Comparison of ENCODE assay signal across 8 mouse cellular contexts in genomic region chr2:172371258-172371657, GRCm38 (mm10). TPM values are rescaled to one million over a fixed set of nuclear protein-coding genes. Genes with fewer than 3 reads are reported as not detected.
A peak's percentile ranks its signal among the peaks of the same experiment; 100 is the strongest.
DNase-seq lines count a peak whose midpoint lies in the region; ATAC-seq lines count a peak whose summit lies in the region.

No protein-coding gene starts in this region.

- peaks cover 57% of the 10 kb centered on the region for H3K36me3 ChIP-seq in kidney, embryonic 14.5 days (ENCODE audit: control insufficient read depth, insufficient read depth, low read length)
- H3K36me3 ChIP-seq in hindbrain, embryonic 12.5 days: peaks cover 42% of the 10 kb centered on the region
- H3K36me3 ChIP-seq in midbrain, embryonic 13.5 days: peaks cover 44% of the 10 kb centered on the region

- DNase-seq in kidney, postnatal 4 days: no peak
- peak; percentile 29 for DNase-seq in adipocyte (ENCODE audit: low spot score)
- no peak for DNase-seq in right cerebral cortex, postnatal 4 days
- DNase-seq in adrenal gland, postnatal 36 days: no peak
- no peak for DNase-seq in thymus, postnatal 10 days (ENCODE audit: low spot score in 2 of 2)

- peak overlapping the region; percentile 89 for H3K9ac ChIP-seq in kidney, embryonic 14.5 days (ENCODE audit: low read depth, low read length)
- peak overlapping the region; percentile 84 for H3K9ac ChIP-seq in hindbrain, embryonic 12.5 days
- H3K9ac ChIP-seq in midbrain, embryonic 13.5 days (replicated peaks): peak overlapping the region; percentile 92

- H3K27ac ChIP-seq in kidney, embryonic 14.5 days (ENCODE audit: low read depth, low read length): peak overlapping the region; percentile 7; the same call in 1 of the 2 replicates
- no peak overlapping the region for H3K27ac ChIP-seq in hindbrain, embryonic 12.5 days
- H3K27ac ChIP-seq in midbrain, embryonic 13.5 days: 0 out of 2 replicates have a peak overlapping the region, but pooled peaks have one; percentile 30

- ATAC-seq in kidney, embryonic 14.5 days (ENCODE audit: low FRiP score, low TSS enrichment): no peak
- ATAC-seq in hindbrain, embryonic 12.5 days (ENCODE audit: low FRiP score): no peak
- ATAC-seq in midbrain, embryonic 13.5 days: 0 out of 2 replicates have a peak, but pooled peaks have one; percentile 3

- H3K9me3 ChIP-seq in kidney, embryonic 14.5 days (ENCODE audit: control insufficient read depth, low read length): no peaks in the 10 kb centered on the region
- H3K9me3 ChIP-seq in hindbrain, embryonic 12.5 days (replicated peaks): no peaks in the 10 kb centered on the region
- no peaks in the 10 kb centered on the region for H3K9me3 ChIP-seq in midbrain, embryonic 13.5 days

- peak overlapping the region; percentile 54 for H3K4me2 ChIP-seq in kidney, embryonic 14.5 days (replicated peaks; ENCODE audit: low read depth, low read length)
- peak overlapping the region; percentile 61 for H3K4me2 ChIP-seq in hindbrain, embryonic 12.5 days (replicated peaks)
- peak overlapping the region; percentile 80 for H3K4me2 ChIP-seq in midbrain, embryonic 13.5 days (replicated peaks)

- peaks cover 15% of the 10 kb centered on the region for H3K4me1 ChIP-seq in kidney, embryonic 14.5 days (ENCODE audit: control insufficient read depth, insufficient read depth, low read length)
- peaks cover 27% of the 10 kb centered on the region for H3K4me1 ChIP-seq in hindbrain, embryonic 12.5 days
- H3K4me1 ChIP-seq in midbrain, embryonic 13.5 days (replicated peaks): peaks cover 30% of the 10 kb centered on the region

- under 1% methylated on average over 11 of the region's 11 CpGs for WGBS in kidney, embryonic 14.5 days
- WGBS in hindbrain, embryonic 12.5 days: 0% methylated on average over 11 of the region's 11 CpGs
- 0% methylated on average over 11 of the region's 11 CpGs for WGBS in midbrain, embryonic 13.5 days

- no peaks in the 10 kb centered on the region for H3K27me3 ChIP-seq in kidney, embryonic 14.5 days (ENCODE audit: control insufficient read depth, insufficient read depth, low read length)
- H3K27me3 ChIP-seq in hindbrain, embryonic 12.5 days: no peaks in the 10 kb centered on the region
- no peaks in the 10 kb centered on the region for H3K27me3 ChIP-seq in midbrain, embryonic 13.5 days

- peak overlapping the region; percentile 86 for H3K4me3 ChIP-seq in kidney, embryonic 14.5 days (ENCODE audit: low read length)
- H3K4me3 ChIP-seq in hindbrain, embryonic 12.5 days: peak overlapping the region; percentile 85
- peak overlapping the region; percentile 97 for H3K4me3 ChIP-seq in midbrain, embryonic 13.5 days (replicated peaks)

RNA-seq across cellular contexts. Expression of gene Cstf1, which starts 0.8 kb away (rescaled TPM):
- 35.1 and 49.5 TPM in 2 replicates for polyA plus RNA-seq in kidney, embryonic 14.5 days (2014; fragmentation: Nextera tagmentation; extraction: Ambion mirVana)
- polyA plus RNA-seq in hindbrain, embryonic 12.5 days (2016; fragmentation: Nextera tagmentation; extraction: Ambion mirVana): 37.3 and 37.5 TPM in 2 replicates
- polyA plus RNA-seq in midbrain, embryonic 13.5 days (2015; fragmentation: Nextera tagmentation; extraction: Ambion mirVana): 30.5 and 31.6 TPM in 2 replicates
- 10 to 100 TPM; 32.4 to 35.2 TPM for total RNA-seq in adrenal gland, postnatal 36 days (2021)

RNA-seq across cellular contexts. Expression of gene Aurka, which starts 0.9 kb away (rescaled TPM):
- polyA plus RNA-seq in kidney, embryonic 14.5 days (2014; fragmentation: Nextera tagmentation; extraction: Ambion mirVana): 126 and 136 TPM in 2 replicates
- 78.8 and 85.6 TPM in 2 replicates for polyA plus RNA-seq in hindbrain, embryonic 12.5 days (2016; fragmentation: Nextera tagmentation; extraction: Ambion mirVana)
- 42.1 and 43.3 TPM in 2 replicates for polyA plus RNA-seq in midbrain, embryonic 13.5 days (2015; fragmentation: Nextera tagmentation; extraction: Ambion mirVana)
- total RNA-seq in adrenal gland, postnatal 36 days (2021): 1 to 10 TPM; 3.4 to 4.2 TPM

RNA-seq across cellular contexts. Expression of gene Cass4, which starts 22.3 kb away (rescaled TPM):
- 0.19 and 0.57 TPM in 2 replicates for polyA plus RNA-seq in kidney, embryonic 14.5 days (2014; fragmentation: Nextera tagmentation; extraction: Ambion mirVana)
- polyA plus RNA-seq in hindbrain, embryonic 12.5 days (2016; fragmentation: Nextera tagmentation; extraction: Ambion mirVana): 0.14 and 0.38 TPM in 2 replicates
- 0.10 and 0.12 TPM in 2 replicates for polyA plus RNA-seq in midbrain, embryonic 13.5 days (2015; fragmentation: Nextera tagmentation; extraction: Ambion mirVana)
- under 1 TPM; 0.13 to 0.43 TPM for total RNA-seq in adrenal gland, postnatal 36 days (2021)

RNA-seq across cellular contexts. Expression of gene Fam210b, which starts 25.9 kb away (rescaled TPM):
- polyA plus RNA-seq in kidney, embryonic 14.5 days (2014; fragmentation: Nextera tagmentation; extraction: Ambion mirVana): 6.5 and 7.1 TPM in 2 replicates
- 31.8 and 33.1 TPM in 2 replicates for polyA plus RNA-seq in hindbrain, embryonic 12.5 days (2016; fragmentation: Nextera tagmentation; extraction: Ambion mirVana)
- 24.4 and 30.2 TPM in 2 replicates for polyA plus RNA-seq in midbrain, embryonic 13.5 days (2015; fragmentation: Nextera tagmentation; extraction: Ambion mirVana)
- total RNA-seq in adrenal gland, postnatal 36 days (2021): 10 to 100 TPM; 26.8 to 34.2 TPM
